Mouse (Mus musculus) adrenal gland, postnatal 4 days (tissue): ENCODE measurements around the gene Pfas. TPM values are rescaled to one million over a fixed set of nuclear protein-coding genes. Genes with fewer than 3 reads are reported as not detected.

ENCODE experiments used
- DNase-seq, 2 experiments: peaks; one replicate each; pipeline ENCODE4 v3.0.0; 2021 to 2022; ENCODE audit warnings: low spot score in 2 of 2, mixed read lengths in 2 of 2
- long read RNA-seq, 2 experiments: library from polyadenylated mRNA; stranded (forward); transcript quantifications; one replicate each; pipeline ENCODE4 v2.0.0; 2021
- total RNA-seq, 2 experiments: library from RNA; stranded (reverse); gene quantifications; 2 replicates each; pipeline ENCODE4 v1.2.3; 2021

The Pfas gene
- 10 to 100 TPM; 37.5 to 42.3 TPM for total RNA-seq
- long read RNA-seq, experiment 1, partial matches to known transcripts: 1 of 5 reads
- long read RNA-seq, experiment 1, other reads (novel, unspliced or antisense): 4 of 5 reads
- long read RNA-seq, experiment 2, full-length matches to known transcripts: 6 of 24 reads
- long read RNA-seq, experiment 2, partial matches to known transcripts: 10 of 24 reads
- long read RNA-seq, experiment 2, other reads (novel, unspliced or antisense): 8 of 24 reads

- DNase-seq: peak; percentile 84 to 87
These were observed at the start of gene Pfas for GRCm38 (mm10) chr11:69008182-69009121. Gene Pfas (minus strand): TSS chr11:69008460.

DNA sequence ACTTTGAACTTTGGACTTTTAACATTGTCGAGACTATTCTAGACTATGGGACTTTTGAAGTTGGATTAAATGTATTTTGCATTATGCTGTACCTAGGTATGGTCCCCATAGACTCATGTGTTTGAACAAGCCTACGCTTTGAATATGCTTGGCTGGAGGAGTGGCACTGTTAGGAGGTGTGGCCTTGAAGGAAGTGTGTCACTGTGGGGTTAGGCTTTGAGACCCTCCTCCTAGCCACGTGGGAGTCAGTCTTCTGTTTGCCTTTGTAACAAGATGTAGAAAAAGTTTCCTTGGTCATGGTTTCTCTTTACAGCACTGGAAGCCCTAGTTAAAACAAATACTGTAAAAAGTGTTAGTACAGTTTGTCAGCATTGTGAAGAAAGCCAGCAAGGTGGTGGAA is 45.6 kb upstream of the Pfas start:
- no peak for DNase-seq

- no peak for DNase-seq
These were observed 44.7 kb upstream of the Pfas start for GRCm38 (mm10) chr11:69052824-69053421.

GRCm38 (mm10) chr11:69051771-69052170 is 43.5 kb upstream of the Pfas start:
- no peak for DNase-seq

- DNase-seq: no peak
These were observed 42.5 kb upstream of the Pfas start for GRCm38 (mm10) chr11:69050748-69051147.

- DNase-seq: no peak
These were observed 39.9 kb upstream of the Pfas start for GRCm38 (mm10) chr11:69048151-69048550.

GRCm38 (mm10) chr11:69047592-69047991 is 39.3 kb upstream of the Pfas start:
- no peak for DNase-seq

DNA sequence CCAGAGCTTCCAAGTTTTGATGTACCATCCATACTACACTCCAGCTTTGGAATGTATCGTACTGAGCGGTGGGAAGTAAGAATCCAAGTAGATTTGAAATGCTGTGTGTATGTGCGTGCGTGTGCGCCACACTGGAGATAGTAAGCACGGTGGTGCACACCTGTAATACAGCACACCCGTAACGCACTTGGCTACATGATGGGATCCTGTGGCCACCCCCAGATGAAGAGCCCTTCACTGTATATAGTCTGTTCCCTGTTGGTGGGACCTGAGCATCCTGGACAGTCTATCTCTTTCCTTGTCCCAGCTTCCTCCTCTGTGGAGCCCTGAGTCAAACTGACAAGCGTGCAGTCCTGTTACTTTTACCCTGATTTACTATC is 38.1 kb upstream of the Pfas start:
- no peak for DNase-seq

- DNase-seq: peak in 1 of 2 experiments; percentile 78
These were observed 37.5 kb upstream of the Pfas start, which contains the start of gene Aurkb for GRCm38 (mm10) chr11:69045531-69046394. Gene Aurkb (plus strand): TSS chr11:69045647.

GRCm38 (mm10) chr11:69038173-69038572 is 29.9 kb upstream of the Pfas start:
- DNase-seq: no peak

- DNase-seq: peak; percentile 22 to 54
These were observed 29.2 kb upstream of the Pfas start for GRCm38 (mm10) chr11:69037231-69038061.

DNA sequence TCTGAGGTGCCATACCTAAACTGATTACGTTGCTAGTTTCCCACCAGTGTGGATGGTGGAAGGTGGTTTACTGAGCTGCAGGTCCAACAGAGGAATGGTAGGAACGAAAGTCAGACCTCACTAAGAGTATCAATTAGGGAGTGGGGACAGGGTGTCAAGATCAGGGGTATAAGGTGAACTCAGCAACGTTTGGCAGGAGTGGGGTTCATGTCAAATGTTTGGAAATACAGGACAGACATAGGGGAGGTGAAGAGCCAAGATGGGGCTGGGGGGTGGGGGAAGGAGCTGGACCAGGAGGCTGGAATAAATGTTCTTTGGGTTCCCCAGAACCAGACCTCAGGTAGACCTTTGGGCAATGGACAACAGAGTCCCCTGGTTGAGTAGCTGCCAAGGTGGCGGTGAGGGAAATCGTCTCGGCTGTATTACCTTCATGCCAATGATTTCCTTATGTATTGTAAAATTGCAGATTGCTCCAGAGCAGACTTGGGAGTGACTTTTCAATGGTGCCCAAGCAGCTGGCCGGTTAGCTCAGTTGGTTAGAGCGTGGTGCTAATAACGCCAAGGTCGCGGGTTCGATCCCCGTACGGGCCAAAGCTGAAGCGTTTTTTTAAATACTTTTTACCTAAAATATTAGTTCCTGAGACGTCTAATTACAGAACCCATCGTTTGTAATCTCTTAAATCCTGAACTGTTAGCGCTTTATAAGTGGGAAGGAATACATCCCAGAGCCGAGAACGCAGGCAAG is 28.4 kb upstream of the Pfas start:
- peak; percentile 47 to 57 for DNase-seq

DNA sequence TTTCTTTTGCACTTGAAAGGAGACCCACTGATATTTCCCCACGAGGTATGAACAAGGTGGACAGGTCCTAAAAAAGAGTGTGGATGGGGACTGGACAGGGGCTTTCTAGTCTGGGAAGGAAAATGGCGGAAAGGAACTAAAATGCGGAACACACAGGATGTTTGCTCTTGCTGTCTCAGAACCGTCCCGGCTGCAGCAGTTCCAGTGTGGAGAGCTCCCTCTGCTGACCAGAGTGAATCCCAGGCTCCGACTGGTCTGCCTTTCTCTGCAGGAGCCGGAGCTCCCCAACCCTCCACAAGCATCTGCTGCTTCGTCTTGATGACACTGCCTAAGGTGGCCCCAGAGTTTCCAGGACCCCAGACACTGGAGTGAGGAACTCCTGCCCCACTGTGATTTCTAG is 27.6 kb upstream of the Pfas start:
- DNase-seq: peak; percentile 52 to 72

DNA sequence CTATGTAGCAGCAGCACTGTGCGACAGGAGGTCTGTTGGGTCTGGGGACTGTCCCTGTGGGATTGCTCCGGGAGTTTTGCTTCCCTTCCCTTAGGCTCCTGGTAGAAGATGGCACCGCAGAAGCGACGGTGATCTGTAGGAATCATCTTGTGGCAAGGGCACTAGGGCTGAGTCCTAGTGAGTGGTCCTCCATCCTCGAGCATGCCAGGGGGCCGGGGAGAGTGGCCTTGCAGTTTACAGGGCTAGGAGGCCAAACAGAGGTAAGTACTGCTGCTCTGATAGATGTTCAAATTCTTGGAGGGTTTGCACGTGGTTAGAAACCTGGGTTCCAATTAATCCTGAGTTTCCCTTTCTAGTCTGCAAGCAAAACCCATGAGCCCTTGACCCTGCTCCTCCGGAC is 27.2 kb upstream of the Pfas start:
- no peak for DNase-seq

DNA sequence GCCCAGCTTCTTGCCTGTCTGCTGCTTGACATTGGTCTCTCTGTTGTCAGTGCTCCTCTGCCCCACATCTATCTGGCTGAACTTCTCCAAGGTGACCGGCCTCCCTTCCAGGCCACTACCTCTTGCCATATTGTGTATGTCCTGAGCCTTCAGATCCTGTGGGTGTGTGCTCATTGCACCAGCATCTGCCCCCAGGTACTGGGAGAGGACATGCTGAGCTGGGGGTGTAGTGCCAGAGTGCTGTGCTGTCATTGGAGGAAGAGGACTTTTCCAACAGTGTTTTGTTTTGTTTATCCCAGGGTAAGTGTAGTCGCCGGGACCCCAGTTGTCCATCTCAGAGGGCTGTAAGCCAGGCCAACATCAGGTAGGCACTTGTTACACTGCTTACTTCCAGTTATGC is 26.3 kb upstream of the Pfas start:
- no peak for DNase-seq

DNA sequence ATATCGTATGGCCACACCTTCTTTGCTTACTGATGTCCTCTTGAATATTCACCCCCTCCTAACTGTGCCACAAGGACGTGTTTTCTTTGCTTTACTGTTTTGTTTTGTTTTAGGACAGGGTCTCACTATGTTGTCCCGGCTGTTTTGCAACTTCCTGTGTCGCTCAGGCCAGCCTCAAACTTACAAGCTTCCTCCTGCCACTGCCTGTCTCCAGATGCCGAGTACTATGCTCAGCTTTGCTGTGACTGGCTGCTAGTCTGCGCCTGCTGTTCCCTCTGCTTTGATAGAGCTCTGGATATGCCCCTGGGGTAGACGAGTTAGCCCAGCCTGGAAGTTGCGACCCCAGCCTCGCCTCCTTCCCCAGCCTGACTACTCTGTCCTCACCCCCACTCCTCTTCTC is 25.3 kb upstream of the Pfas start:
- no peak for DNase-seq

DNA sequence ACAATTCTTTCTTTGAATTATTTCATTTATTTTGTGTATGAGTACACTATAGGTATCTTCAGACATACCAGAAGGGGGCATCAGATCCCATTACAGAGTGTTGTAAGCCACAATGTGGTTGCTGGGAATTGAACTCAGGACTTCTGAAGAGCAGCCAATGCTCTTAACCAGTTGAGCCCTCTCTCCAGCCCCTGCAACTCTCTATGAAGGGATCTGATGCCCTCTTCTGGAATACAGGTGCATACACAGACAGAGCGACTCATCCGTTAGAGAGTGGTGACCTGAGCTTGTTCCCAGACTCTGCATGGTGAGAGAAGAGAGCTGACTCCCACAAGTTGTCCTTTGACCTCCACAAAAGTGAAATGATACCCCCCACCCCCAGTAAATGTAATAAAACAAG is 20.5 kb upstream of the Pfas start:
- DNase-seq: no peak

DNA sequence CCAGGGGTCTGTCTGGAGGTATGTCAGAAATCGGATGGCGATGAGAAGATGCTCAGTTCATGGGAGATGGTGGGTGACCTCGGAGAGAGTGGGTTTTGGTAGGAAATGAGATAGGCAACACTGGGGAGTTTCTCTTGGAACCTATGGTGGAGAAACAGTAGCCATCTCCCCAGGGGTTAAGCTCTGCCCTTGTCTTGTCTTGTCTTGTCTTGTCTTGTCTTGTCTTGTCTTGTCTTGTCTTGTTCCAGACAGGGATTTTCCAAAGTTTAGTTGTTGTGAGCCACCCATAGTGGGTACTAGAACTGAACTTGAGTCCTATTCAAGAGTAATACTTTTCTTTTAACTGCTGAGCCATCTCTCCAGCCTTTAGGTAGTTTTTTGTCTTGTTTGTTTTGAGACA is 18.3 kb upstream of the Pfas start:
- DNase-seq: no peak

- no peak for DNase-seq
These were observed 12.4 kb upstream of the Pfas start for GRCm38 (mm10) chr11:69020691-69021090.
